Mouse (Mus musculus) liver, postnatal 0 days (tissue): ENCODE results near the gene Hoxb3. TPM values are rescaled to one million over a fixed set of nuclear protein-coding genes. Genes with fewer than 3 reads are reported as not detected.

Source experiments
- ATAC-seq: fragments of 200-750 bp; cut with Nextera tagmentation; 2 replicates; pipeline ENCODE4 v1.8.0; 2017; ENCODE audit warnings: mild to moderate bottlenecking, moderate library complexity
- DNase-seq: peaks from one replicate; pipeline ENCODE4 v3.0.0-alpha.2; 2016
- H3K27ac ChIP-seq: fragments of 300-500 bp; sonication (generic); 2 replicates; pipeline ENCODE4 v1.5.1; 2014; ENCODE audit warnings: antibody characterized with exemption, moderate library complexity, mild to moderate bottlenecking, low read depth
- H3K27me3 ChIP-seq: fragments of 300-500 bp; sonication (generic); 2 replicates; pipeline ENCODE4 v1.6.1; 2014; ENCODE audit warnings: low read length, control low read depth, mixed read lengths; ENCODE audit not compliant: insufficient read depth
- H3K36me3 ChIP-seq: fragments of 300-500 bp; sonication (generic); replicated peaks from 2 replicates; pipeline ENCODE4 v1.6.1; 2014; ENCODE audit warnings: mild to moderate bottlenecking, control low read depth, low read length, moderate library complexity, mixed read lengths; ENCODE audit not compliant: insufficient read depth
- H3K4me1 ChIP-seq: fragments of 300-500 bp; sonication (generic); 2 replicates; pipeline ENCODE4 v1.6.1; 2014; ENCODE audit warnings: antibody characterized with exemption, mild to moderate bottlenecking, control low read depth; ENCODE audit not compliant: insufficient read depth
- H3K4me2 ChIP-seq: fragments of 300-500 bp; sonication (generic); 2 replicates; pipeline ENCODE4 v1.6.1; 2014; ENCODE audit warnings: low read depth, mild to moderate bottlenecking, low read length, moderate library complexity, mixed read lengths
- H3K4me3 ChIP-seq: fragments of 300-500 bp; sonication (generic); 2 replicates; pipeline ENCODE4 v1.5.1; 2014; ENCODE audit warnings: low read depth, low read length
- H3K9ac ChIP-seq: fragments of 300-500 bp; sonication (generic); replicated peaks from 2 replicates; pipeline ENCODE4 v1.6.1; 2014; ENCODE audit warnings: mild to moderate bottlenecking, moderate library complexity
- H3K9me3 ChIP-seq: fragments of 300-500 bp; sonication (generic); 2 replicates; pipeline ENCODE4 v1.6.1; 2016; ENCODE audit warnings: mild to moderate bottlenecking, control low read depth, low read length, mixed read lengths
- CTCF ChIP-seq: sonication (generic); IDR thresholded peaks from 2 replicates; pipeline ENCODE4 v1.5.1; 2016; ENCODE audit warnings: antibody characterized with exemption, low read depth
- EP300 ChIP-seq: IDR thresholded peaks from 2 replicates; pipeline ENCODE4 v1.6.1; 2016; ENCODE audit warnings: antibody characterized with exemption, low read depth, mild to moderate bottlenecking
- WGBS: fragments of 180-500 bp; shearing (Covaris S2); extraction: QIAGEN DNeasy Blood & Tissue Kit; methylation state at CpG from one replicate; pipeline ENCODE4 v1.1.7; 2014; ENCODE audit not compliant: insufficient replicate concordance; 5-methylcytosine and 5-hydroxymethylcytosine counted together
- polyA plus RNA-seq: library from polyadenylated mRNA; unstranded; fragments of >200 nt; fragmentation: Nextera tagmentation; extraction: Ambion mirVana; gene quantifications from 2 replicates; pipeline ENCODE4 v1.2.1, GENCODE M21; 2015

The Hoxb3 gene
- polyA plus RNA-seq, 1 experiment from 2014 or later = 0.26 TPM

- DNase-seq (no peak), ATAC-seq (no peak)
- Histone ChIP-seq H3K4me1 (no peaks in the 10 kb centered on the region), H3K9me3 (no peaks in the 10 kb centered on the region), H3K9ac (no peak overlapping the region), H3K36me3 (no peaks in the 10 kb centered on the region), H3K4me3 (no peak overlapping the region), H3K4me2 (no peak overlapping the region), H3K27me3 (peaks cover 90% of the 10 kb centered on the region), H3K27ac (no peak overlapping the region)
- WGBS = 79% methylated on average over 2 of the region's 2 CpGs
- TF ChIP-seq CTCF (no peak), EP300 (no peak)
Measured at GRCm38 (mm10) chr11:96350791-96351190, 27.7 kb downstream of the Hoxb3 start.

GRCm38 (mm10) chr11:96351312-96351711 lies 28.2 kb downstream of the Hoxb3 start:
- TF ChIP-seq EP300 (no peak), CTCF (no peak)
- DNase-seq (no peak), ATAC-seq (no peak)
- H3K9ac ChIP-seq = no peak overlapping the region
- H3K27me3 ChIP-seq = peaks cover 90% of the 10 kb centered on the region
- H3K9me3 ChIP-seq = no peaks in the 10 kb centered on the region
- no peaks in the 10 kb centered on the region for H3K4me1 ChIP-seq
- 30% methylated on average over 11 of the region's 11 CpGs for WGBS
- H3K4me2 ChIP-seq = peak overlapping the region; percentile 51; the same call in 1 of the 2 replicates
- H3K4me3 ChIP-seq = peak overlapping the region; percentile 34; the same call in 1 of the 2 replicates
- no peaks in the 10 kb centered on the region for H3K36me3 ChIP-seq
- H3K27ac ChIP-seq = no peak overlapping the region

- H3K4me1 ChIP-seq = no peaks in the 10 kb centered on the region
- TF ChIP-seq CTCF (no peak), EP300 (no peak)
- H3K27me3 ChIP-seq = peaks cover 86% of the 10 kb centered on the region
- peak overlapping the region; percentile 34 for H3K4me3 ChIP-seq
- no peaks in the 10 kb centered on the region for H3K9me3 ChIP-seq
- WGBS = 1% methylated on average over 21 of the region's 22 CpGs
- ATAC-seq = no peak
- peak overlapping the region; percentile 57; the same call in 1 of the 2 replicates for H3K27ac ChIP-seq
- H3K36me3 ChIP-seq = no peaks in the 10 kb centered on the region
- peak overlapping the region; percentile 51 for H3K4me2 ChIP-seq
- peak overlapping the region; percentile 3; the same call in 1 of the 2 replicates for H3K9ac ChIP-seq
- no peak for DNase-seq
Measured at GRCm38 (mm10) chr11:96351831-96352230, 28.7 kb downstream of the Hoxb3 start.

- H3K9me3 ChIP-seq = no peaks in the 10 kb centered on the region
- TF ChIP-seq EP300 = no peak
- no peak for TF ChIP-seq CTCF
- no peaks in the 10 kb centered on the region for H3K36me3 ChIP-seq
- H3K27ac ChIP-seq = peak overlapping the region; percentile 57
- H3K4me2 ChIP-seq = peak overlapping the region; percentile 51
- under 1% methylated on average over 75 of the region's 75 CpGs for WGBS
- DNase-seq (no peak), ATAC-seq (no peak)
- H3K27me3 ChIP-seq = peaks cover 84% of the 10 kb centered on the region
- no peaks in the 10 kb centered on the region for H3K4me1 ChIP-seq
- H3K4me3 ChIP-seq = peak overlapping the region; percentile 34
- peak overlapping the region; percentile 44 for H3K9ac ChIP-seq
Measured at GRCm38 (mm10) chr11:96352691-96353521, 29.8 kb downstream of the Hoxb3 start.

- DNase-seq (no peak), ATAC-seq (no peak)
- Histone ChIP-seq H3K27ac (peak overlapping the region; percentile 57; the same call in 1 of the 2 replicates), H3K36me3 (no peaks in the 10 kb centered on the region), H3K9me3 (no peaks in the 10 kb centered on the region), H3K9ac (peak overlapping the region; percentile 44), H3K4me2 (peak overlapping the region; percentile 51), H3K4me1 (no peaks in the 10 kb centered on the region), H3K27me3 (peaks cover 83% of the 10 kb centered on the region), H3K4me3 (peak overlapping the region; percentile 34)
- 10% methylated on average over 14 of the region's 14 CpGs for WGBS
- TF ChIP-seq CTCF = no peak
- no peak for TF ChIP-seq EP300
Measured at GRCm38 (mm10) chr11:96353522-96353841, 30.4 kb downstream of the Hoxb3 start.

- Histone ChIP-seq H3K9me3 (no peaks in the 10 kb centered on the region), H3K4me2 (peak overlapping the region; percentile 51), H3K36me3 (no peaks in the 10 kb centered on the region), H3K9ac (no peak overlapping the region), H3K27me3 (peaks cover 79% of the 10 kb centered on the region), H3K4me1 (no peaks in the 10 kb centered on the region), H3K27ac (no peak overlapping the region), H3K4me3 (no peak overlapping the region)
- ATAC-seq (no peak), DNase-seq (no peak)
- no peak for TF ChIP-seq CTCF
- TF ChIP-seq EP300 = no peak
- 23% methylated on average over 8 of the region's 8 CpGs for WGBS
Measured at GRCm38 (mm10) chr11:96353939-96354338, 30.8 kb downstream of the Hoxb3 start.
